Mouse (Mus musculus): ENCODE results near the gene Kcnc1.

DNA sequence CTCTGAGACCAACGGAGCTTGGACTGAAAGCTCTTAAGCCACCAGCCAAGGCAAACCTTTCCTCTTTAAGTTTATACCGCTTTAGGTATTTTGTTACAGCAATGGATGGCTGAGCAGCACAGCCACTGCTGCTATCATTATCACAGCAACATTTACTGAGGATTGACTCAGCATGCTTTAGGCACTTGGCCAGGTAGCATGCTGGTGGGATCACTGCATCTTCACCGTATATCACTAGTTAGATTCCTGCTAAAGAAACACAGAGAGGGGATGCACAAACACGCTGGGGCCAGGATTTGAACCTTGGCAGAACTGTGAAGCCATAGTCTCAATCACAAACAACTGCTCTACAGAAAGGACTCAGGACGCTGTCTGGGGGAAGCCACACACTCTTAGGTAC is 90.5 kb downstream of the Kcnc1 start:
- TF ChIP-seq CTCF (IDR thresholded peaks at IDR 0.05; ENCODE audit: low read depth): no peak
- TF ChIP-seq EP300 (IDR thresholded peaks at IDR 0.05; ENCODE audit: low read depth): no peak
